Mouse (Mus musculus): ENCODE data around the gene Atp6v0b. TPM values are rescaled to one million over a fixed set of nuclear protein-coding genes. Genes with fewer than 3 reads are reported as not detected.

The Atp6v0b gene
- polyA plus RNA-seq, 1 experiment from 2014 or later, result 215 TPM

GRCm38 (mm10) chr4:117871787-117872186, 15.3 kb downstream of the Atp6v0b start:
- DNase-seq (ENCODE audit: low spot score), result no peak

- DNase-seq (ENCODE audit: low spot score), result no peak
These were observed 16.7 kb downstream of the Atp6v0b start for GRCm38 (mm10) chr4:117870437-117870836.

- no peak for DNase-seq (ENCODE audit: low spot score)
These were observed 17.8 kb downstream of the Atp6v0b start for GRCm38 (mm10) chr4:117869317-117869716.

GRCm38 (mm10) chr4:117867823-117868222, 19.3 kb downstream of the Atp6v0b start:
- peak; percentile 33 for DNase-seq (ENCODE audit: low spot score)

GRCm38 (mm10) chr4:117867000-117867399, 20.1 kb downstream of the Atp6v0b start:
- no peak for DNase-seq (ENCODE audit: low spot score)

GRCm38 (mm10) chr4:117866083-117866482, 21.1 kb downstream of the Atp6v0b start:
- no peak for DNase-seq (ENCODE audit: low spot score)

- no peak for DNase-seq (ENCODE audit: low spot score)
These were observed 24.3 kb downstream of the Atp6v0b start for GRCm38 (mm10) chr4:117862823-117863222.

GRCm38 (mm10) chr4:117860570-117860969, 26.6 kb downstream of the Atp6v0b start:
- no peak for DNase-seq (ENCODE audit: low spot score)

- peak; percentile 29 for DNase-seq (ENCODE audit: low spot score)
These were observed 28.3 kb downstream of the Atp6v0b start for GRCm38 (mm10) chr4:117858794-117859193.

GRCm38 (mm10) chr4:117855146-117855545, 32.0 kb downstream of the Atp6v0b start:
- DNase-seq (ENCODE audit: low spot score), result no peak

GRCm38 (mm10) chr4:117852152-117852868, 34.8 kb downstream of the Atp6v0b start:
- DNase-seq (ENCODE audit: low spot score), result no peak

GRCm38 (mm10) chr4:117850871-117851270, 36.3 kb downstream of the Atp6v0b start:
- DNase-seq (ENCODE audit: low spot score), result no peak

- DNase-seq (ENCODE audit: low spot score), result no peak
These were observed 37.0 kb downstream of the Atp6v0b start for GRCm38 (mm10) chr4:117850176-117850575.

- DNase-seq (ENCODE audit: low spot score), result no peak
These were observed 37.6 kb downstream of the Atp6v0b start for GRCm38 (mm10) chr4:117849506-117849905.

GRCm38 (mm10) chr4:117849063-117849462, 38.1 kb downstream of the Atp6v0b start:
- DNase-seq (ENCODE audit: low spot score), result no peak

GRCm38 (mm10) chr4:117847011-117847410, 40.1 kb downstream of the Atp6v0b start:
- no peak for DNase-seq (ENCODE audit: low spot score)

GRCm38 (mm10) chr4:117846261-117846660, 40.9 kb downstream of the Atp6v0b start:
- no peak for DNase-seq (ENCODE audit: low spot score)

GRCm38 (mm10) chr4:117845316-117845715, 41.8 kb downstream of the Atp6v0b start:
- no peak for DNase-seq (ENCODE audit: low spot score)

GRCm38 (mm10) chr4:117844467-117844866, 42.7 kb downstream of the Atp6v0b start:
- DNase-seq (ENCODE audit: low spot score), result no peak

- DNase-seq (ENCODE audit: low spot score), result no peak
These were observed 44.0 kb downstream of the Atp6v0b start for GRCm38 (mm10) chr4:117843101-117843500.

GRCm38 (mm10) chr4:117841566-117841965, 45.6 kb downstream of the Atp6v0b start:
- no peak for DNase-seq (ENCODE audit: low spot score)

GRCm38 (mm10) chr4:117840821-117841220, 46.3 kb downstream of the Atp6v0b start:
- DNase-seq (ENCODE audit: low spot score), result no peak

- DNase-seq (ENCODE audit: low spot score), result no peak
These were observed 47.8 kb downstream of the Atp6v0b start for GRCm38 (mm10) chr4:117839366-117839765.
